Mouse (Mus musculus): ENCODE results near the gene Ccdc17. TPM values are rescaled to one million over a fixed set of nuclear protein-coding genes. Genes with fewer than 3 reads are reported as not detected.

The Ccdc17 gene
- polyA plus RNA-seq, 1 experiment = 5.9 TPM

DNA sequence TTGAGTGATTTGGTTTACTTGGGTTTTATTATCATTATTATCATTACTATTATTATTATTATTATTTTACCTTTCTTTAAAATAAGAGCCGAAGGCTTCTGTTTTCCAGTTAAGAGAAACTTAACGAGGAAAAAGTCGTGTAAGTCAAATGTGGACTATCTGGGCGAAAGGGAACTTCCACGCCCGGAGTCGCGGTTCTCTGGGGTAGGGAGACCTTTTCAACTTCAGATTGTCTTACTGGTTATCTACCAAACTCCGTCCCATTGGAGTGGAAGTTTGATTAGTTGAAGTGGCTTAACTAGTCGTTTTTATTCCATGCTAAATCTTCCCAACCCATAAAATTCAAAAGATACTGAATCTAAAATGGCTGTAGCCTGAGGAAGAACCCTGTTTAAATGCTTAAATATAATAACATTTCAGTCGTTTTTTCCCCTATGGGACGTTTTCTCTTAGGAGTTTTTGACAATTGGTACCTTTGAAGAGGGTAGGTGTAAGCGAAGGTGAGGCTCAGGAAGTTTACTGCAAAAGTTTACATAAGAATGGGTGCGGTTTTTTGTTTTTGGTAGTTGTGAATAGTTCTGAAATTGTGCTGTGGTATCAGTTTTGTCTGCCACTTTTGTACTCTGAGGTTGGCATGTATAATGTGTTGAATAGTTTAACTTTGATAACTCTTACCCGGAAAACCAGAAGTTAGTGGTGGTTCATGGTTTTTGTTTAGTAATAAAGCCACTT is 38.1 kb upstream of the Ccdc17 start:
- peak overlapping the region; percentile 80 for H3K4me3 ChIP-seq (replicated peaks; ENCODE audit: insufficient read depth, low read depth, low read length)
- no peaks in the 10 kb centered on the region for H3K4me1 ChIP-seq (ENCODE audit: control insufficient read depth, insufficient read depth, low read length)
- no peaks in the 10 kb centered on the region for H3K27me3 ChIP-seq (ENCODE audit: control insufficient read depth, insufficient read depth, low read length)
- TF ChIP-seq CTCF (IDR thresholded peaks at IDR 0.05; ENCODE audit: borderline replicate concordance, insufficient read depth, low read depth, low read length) (no peak), POLR2A (IDR thresholded peaks at IDR 0.05; ENCODE audit: borderline replicate concordance, insufficient read depth, low read length) (no peak)
- no peak for DNase-seq
- 4% methylated on average over 15 of the region's 15 CpGs for WGBS
- H3K27ac ChIP-seq (ENCODE audit: insufficient read depth, low read length) = no peak overlapping the region

GRCm38 (mm10) chr4:116595793-116596192 is 661 bp upstream of the Ccdc17 start:
- no peak for DNase-seq
- Histone ChIP-seq H3K4me1 (ENCODE audit: control insufficient read depth, insufficient read depth, low read length) (peaks cover 4% of the 10 kb centered on the region; the same call in 1 of the 2 replicates), H3K27ac (ENCODE audit: insufficient read depth, low read length) (no peak overlapping the region), H3K4me3 (replicated peaks; ENCODE audit: insufficient read depth, low read depth, low read length) (no peak overlapping the region), H3K27me3 (ENCODE audit: control insufficient read depth, insufficient read depth, low read length) (no peaks in the 10 kb centered on the region)
- TF ChIP-seq POLR2A (IDR thresholded peaks at IDR 0.05; ENCODE audit: borderline replicate concordance, insufficient read depth, low read length) (no peak), CTCF (IDR thresholded peaks at IDR 0.05; ENCODE audit: borderline replicate concordance, insufficient read depth, low read depth, low read length) (no peak)
- WGBS = 84% methylated on average over 8 of the region's 8 CpGs

GRCm38 (mm10) chr4:116596978-116597881 is 776 bp downstream of the Ccdc17 start:
- WGBS = under 1% methylated on average over 50 of the region's 50 CpGs
- H3K27ac ChIP-seq (ENCODE audit: insufficient read depth, low read length) = peak overlapping the region; percentile 67
- peak overlapping the region; percentile 90 for H3K4me3 ChIP-seq (replicated peaks; ENCODE audit: insufficient read depth, low read depth, low read length)
- peak; percentile 87 for TF ChIP-seq POLR2A (IDR thresholded peaks at IDR 0.05; ENCODE audit: borderline replicate concordance, insufficient read depth, low read length)
- TF ChIP-seq CTCF (IDR thresholded peaks at IDR 0.05; ENCODE audit: borderline replicate concordance, insufficient read depth, low read depth, low read length) = no peak
- DNase-seq = peak; percentile 95 to 96
- H3K27me3 ChIP-seq (ENCODE audit: control insufficient read depth, insufficient read depth, low read length) = no peaks in the 10 kb centered on the region
- H3K4me1 ChIP-seq (ENCODE audit: control insufficient read depth, insufficient read depth, low read length) = peaks cover 4% of the 10 kb centered on the region; the same call in 1 of the 2 replicates

GRCm38 (mm10) chr4:116612621-116613020 is 16.2 kb downstream of the Ccdc17 start:
- Histone ChIP-seq H3K27me3 (ENCODE audit: control insufficient read depth, insufficient read depth, low read length) (no peaks in the 10 kb centered on the region), H3K4me3 (replicated peaks; ENCODE audit: insufficient read depth, low read depth, low read length) (no peak overlapping the region), H3K27ac (ENCODE audit: insufficient read depth, low read length) (no peak overlapping the region), H3K4me1 (ENCODE audit: control insufficient read depth, insufficient read depth, low read length) (no peaks in the 10 kb centered on the region)
- no peak for DNase-seq
- 97% methylated on average over 2 of the region's 2 CpGs for WGBS
- no peak for TF ChIP-seq POLR2A (IDR thresholded peaks at IDR 0.05; ENCODE audit: borderline replicate concordance, insufficient read depth, low read length)
- no peak for TF ChIP-seq CTCF (IDR thresholded peaks at IDR 0.05; ENCODE audit: borderline replicate concordance, insufficient read depth, low read depth, low read length)

GRCm38 (mm10) chr4:116615237-116615636 is 18.8 kb downstream of the Ccdc17 start:
- Histone ChIP-seq H3K27me3 (ENCODE audit: control insufficient read depth, insufficient read depth, low read length) (no peaks in the 10 kb centered on the region), H3K27ac (ENCODE audit: insufficient read depth, low read length) (no peak overlapping the region), H3K4me1 (ENCODE audit: control insufficient read depth, insufficient read depth, low read length) (no peaks in the 10 kb centered on the region), H3K4me3 (replicated peaks; ENCODE audit: insufficient read depth, low read depth, low read length) (no peak overlapping the region)
- 98% methylated on average over 2 of the region's 2 CpGs for WGBS
- no peak for DNase-seq
- TF ChIP-seq POLR2A (IDR thresholded peaks at IDR 0.05; ENCODE audit: borderline replicate concordance, insufficient read depth, low read length) = no peak
- no peak for TF ChIP-seq CTCF (IDR thresholded peaks at IDR 0.05; ENCODE audit: borderline replicate concordance, insufficient read depth, low read depth, low read length)

- no peak overlapping the region for H3K27ac ChIP-seq (ENCODE audit: insufficient read depth, low read length)
- TF ChIP-seq POLR2A (IDR thresholded peaks at IDR 0.05; ENCODE audit: borderline replicate concordance, insufficient read depth, low read length) (no peak), CTCF (IDR thresholded peaks at IDR 0.05; ENCODE audit: borderline replicate concordance, insufficient read depth, low read depth, low read length) (no peak)
- 91% methylated on average over 4 of the region's 4 CpGs for WGBS
- H3K4me3 ChIP-seq (replicated peaks; ENCODE audit: insufficient read depth, low read depth, low read length) = no peak overlapping the region
- no peaks in the 10 kb centered on the region for H3K27me3 ChIP-seq (ENCODE audit: control insufficient read depth, insufficient read depth, low read length)
- no peak for DNase-seq
- no peaks in the 10 kb centered on the region for H3K4me1 ChIP-seq (ENCODE audit: control insufficient read depth, insufficient read depth, low read length)
Observed at GRCm38 (mm10) chr4:116624831-116625230, 28.4 kb downstream of the Ccdc17 start.

DNA sequence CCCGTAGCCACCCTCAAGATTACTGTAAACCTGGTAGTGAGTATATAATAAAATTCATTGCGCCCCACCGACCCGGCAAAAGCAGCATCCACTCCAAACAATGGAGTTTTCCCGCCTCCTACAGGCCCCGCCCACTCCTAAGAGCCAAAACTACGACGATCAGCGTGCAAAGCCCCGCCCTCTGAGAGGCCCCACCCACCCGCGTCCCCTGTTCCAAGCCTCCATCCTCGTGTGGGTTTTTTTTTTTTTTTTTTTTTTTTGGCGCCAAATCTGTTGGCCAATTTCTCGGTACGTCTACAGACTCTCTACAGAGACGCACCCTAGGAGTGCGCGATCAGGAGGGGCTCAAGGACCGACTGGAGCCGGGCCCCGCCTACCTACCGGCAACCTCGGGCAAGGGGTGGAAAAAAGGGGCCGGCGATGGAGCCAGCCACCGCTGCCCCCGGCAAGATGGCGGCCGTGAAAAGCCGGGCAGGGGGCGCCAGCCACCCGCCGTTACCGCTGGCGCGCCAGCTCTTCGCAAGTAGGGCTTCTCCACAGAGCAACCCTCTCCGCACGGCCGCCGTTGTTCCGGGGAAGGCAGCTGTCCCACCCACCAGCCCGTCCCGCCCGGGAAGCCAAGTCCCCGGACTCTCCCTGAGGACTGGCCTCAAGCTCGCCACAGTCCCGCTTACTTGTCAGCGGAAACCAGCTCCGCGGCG is 30.4 kb downstream of the Ccdc17 start:
- Histone ChIP-seq H3K27ac (ENCODE audit: insufficient read depth, low read length) (0 out of 2 replicates have a peak overlapping the region, but pooled peaks have one; percentile 8), H3K4me1 (ENCODE audit: control insufficient read depth, insufficient read depth, low read length) (no peaks in the 10 kb centered on the region), H3K4me3 (replicated peaks; ENCODE audit: insufficient read depth, low read depth, low read length) (peak overlapping the region; percentile 87), H3K27me3 (ENCODE audit: control insufficient read depth, insufficient read depth, low read length) (no peaks in the 10 kb centered on the region)
- TF ChIP-seq CTCF (IDR thresholded peaks at IDR 0.05; ENCODE audit: borderline replicate concordance, insufficient read depth, low read depth, low read length) = no peak
- no peak for TF ChIP-seq POLR2A (IDR thresholded peaks at IDR 0.05; ENCODE audit: borderline replicate concordance, insufficient read depth, low read length)
- under 1% methylated on average over 53 of the region's 53 CpGs for WGBS
- DNase-seq = peak; percentile 70 to 76

All from cerebellum, adult 2 months (tissue).